Mouse (Mus musculus) gastrocnemius, postnatal 10 days (tissue): ENCODE results near the gene Olfr446. TPM values are rescaled to one million over a fixed set of nuclear protein-coding genes. Genes with fewer than 3 reads are reported as not detected.

Experiments used
- DNase-seq: peaks from one replicate; pipeline ENCODE4 v3.0.0; 2021; ENCODE audit warnings: mixed read lengths
- long read RNA-seq, 2 experiments: library from polyadenylated mRNA; stranded (forward); transcript quantifications; one replicate each; pipeline ENCODE4 v2.0.0; 2021
- total RNA-seq, 2 experiments: library from RNA; stranded (reverse); gene quantifications; 2 replicates each; pipeline ENCODE4 v1.2.3; 2021

The Olfr446 gene
- not detected for total RNA-seq
- long read RNA-seq, experiment 1 = 0 reads
- long read RNA-seq, experiment 2 = 0 reads

DNA sequence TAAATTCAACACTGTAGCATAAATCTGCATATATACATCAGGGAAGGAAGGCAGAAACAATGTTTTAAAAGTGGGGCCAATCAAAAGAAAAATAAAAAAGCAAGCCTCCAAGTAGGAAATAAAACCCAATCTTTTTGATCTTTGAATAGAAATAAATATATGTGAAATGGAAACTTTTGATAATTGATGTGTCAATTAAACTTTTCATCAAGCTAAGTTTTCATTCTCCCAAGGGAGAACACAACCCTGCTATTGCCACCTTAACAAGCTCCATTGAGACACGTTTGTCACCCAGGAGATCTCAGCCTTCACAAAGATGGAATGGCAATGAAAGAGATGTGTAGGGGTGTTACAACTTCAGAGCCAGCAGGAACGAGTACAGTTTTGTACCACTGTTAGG, at the start of gene Olfr446:
Gene Olfr446 (plus strand): TSS at position 301 of the 400 bp plus-strand sequence.
- no peak for DNase-seq

DNA sequence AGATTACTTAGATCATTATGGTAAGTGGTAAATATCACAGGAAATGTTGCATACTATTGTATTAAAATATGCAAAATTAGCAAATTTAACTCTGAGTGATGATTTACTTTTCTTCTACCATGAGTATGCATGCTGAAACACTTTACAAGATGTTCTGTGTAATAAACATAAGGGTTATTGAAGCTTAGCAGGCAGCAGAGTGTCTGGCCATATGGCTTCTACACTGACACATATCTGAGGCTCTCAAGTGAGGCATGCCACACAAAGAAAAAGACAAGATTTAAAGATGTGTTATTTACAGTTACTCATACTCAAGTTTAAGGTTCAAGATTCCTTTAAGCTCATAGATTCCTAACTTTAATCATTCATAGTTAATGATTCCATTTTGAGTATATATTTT, 44.9 kb upstream of the Olfr446 start:
- DNase-seq = no peak

DNA sequence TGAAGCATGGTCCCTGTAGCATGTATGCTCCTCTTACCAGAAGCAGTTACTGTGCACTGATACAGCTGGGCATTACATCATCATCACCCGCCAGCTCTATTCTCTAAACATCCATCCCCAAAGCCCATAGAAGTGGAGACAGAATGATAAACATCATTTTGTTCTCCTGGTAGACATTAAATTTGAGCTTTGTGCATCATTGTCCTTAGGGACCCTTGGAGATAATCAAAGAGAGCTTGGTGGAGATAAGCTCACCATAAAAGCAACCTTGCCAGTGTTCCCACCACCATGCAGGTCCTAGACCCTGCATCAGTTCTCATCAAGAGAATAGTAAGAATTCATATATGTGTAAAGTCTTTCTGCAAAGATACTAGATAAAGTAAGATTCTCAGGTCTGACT, 31.0 kb upstream of the Olfr446 start, which contains the start of gene Olfr448:
Gene Olfr448 (plus strand): TSS at position 301 of the 400 bp plus-strand sequence.
- no peak for DNase-seq

DNA sequence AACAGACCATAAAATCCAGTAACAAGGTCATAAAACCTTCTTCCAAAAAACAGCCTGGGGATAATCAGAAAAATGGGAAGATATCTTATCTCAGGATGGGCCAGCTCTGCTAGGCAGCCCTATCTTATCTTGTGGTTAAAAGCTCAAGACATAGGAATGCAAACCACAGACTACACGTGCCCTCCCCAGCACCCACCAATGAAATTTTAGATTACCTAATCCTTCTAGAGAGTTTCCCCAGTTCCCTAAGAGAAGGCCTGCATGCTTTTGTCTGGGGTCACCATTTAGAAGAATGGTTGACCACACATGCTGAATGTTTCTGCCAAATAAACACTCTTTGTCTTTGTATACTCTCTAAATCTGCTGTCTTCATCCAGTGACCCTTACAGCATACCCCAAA, 20.8 kb upstream of the Olfr446 start:
- DNase-seq = no peak

DNA sequence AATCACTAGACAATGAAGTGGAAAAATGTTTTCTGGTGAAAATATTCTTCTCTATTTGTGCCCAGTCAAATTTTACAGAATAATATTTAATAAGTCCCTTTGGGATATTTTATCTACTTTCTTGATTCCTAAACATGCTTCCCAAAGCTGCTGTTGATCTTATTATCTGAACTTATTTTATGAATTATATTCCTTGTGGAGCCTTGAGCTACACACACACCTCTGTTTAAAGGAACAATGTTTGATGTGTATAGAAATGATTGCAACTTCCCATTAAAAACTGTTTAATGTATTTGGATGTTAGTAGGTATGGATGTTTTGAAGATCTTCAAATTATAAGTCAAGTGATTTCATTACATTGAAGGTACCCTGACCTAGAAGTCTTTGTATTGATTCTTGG, 12.6 kb upstream of the Olfr446 start, which contains the start of gene Olfr447:
Gene Olfr447 (plus strand): TSS at position 301 of the 400 bp plus-strand sequence.
- DNase-seq = no peak

DNA sequence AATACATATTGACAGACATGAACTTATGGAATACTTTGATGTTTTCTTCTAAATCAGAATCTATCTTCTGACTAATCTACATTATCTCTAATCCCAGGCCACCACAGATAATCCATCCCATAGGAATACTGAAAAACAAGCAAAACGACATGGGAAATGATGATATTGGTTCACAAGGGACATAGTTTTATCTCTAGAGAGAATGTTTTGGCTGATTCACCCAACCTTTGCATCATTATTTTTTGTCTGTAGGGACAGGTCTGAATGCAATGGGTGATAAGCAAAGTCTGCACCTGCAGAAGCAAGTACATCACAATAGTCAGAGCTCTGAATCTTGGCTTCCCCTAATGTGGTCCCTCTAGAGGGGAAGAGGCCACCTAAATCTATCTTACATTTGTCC, 27.6 kb downstream of the Olfr446 start, which contains the start of gene Olfr444:
Gene Olfr444 (plus strand): TSS at position 301 of the 400 bp plus-strand sequence.
- no peak for DNase-seq

GRCm38 (mm10) chr6:42980377-42980776, 59.2 kb downstream of the Olfr446 start:
- DNase-seq = no peak

Other genes with a start within 250 kb of the Olfr446 start
- gene Tcaf1, start 211.3 kb upstream of the Olfr446 start, total RNA-seq = 10 to 100 TPM; 24.7 to 26.3 TPM
- gene Olfr453, start 182.0 kb upstream of the Olfr446 start, total RNA-seq = not detected
- gene Olfr38, start 165.0 kb upstream of the Olfr446 start, total RNA-seq = not detected
- not detected for gene Olfr452, start 136.3 kb upstream of the Olfr446 start, total RNA-seq
- gene Olfr450, start 109.4 kb upstream of the Olfr446 start, total RNA-seq = not detected
- gene Olfr449, start 87.0 kb upstream of the Olfr446 start, total RNA-seq = not detected
- not detected for gene Olfr448, start 30.9 kb upstream of the Olfr446 start, total RNA-seq
- not detected for gene Olfr447, start 12.5 kb upstream of the Olfr446 start, total RNA-seq
- gene Olfr444, start 27.7 kb downstream of the Olfr446 start, total RNA-seq = not detected
- not detected for gene Olfr441, start 185.0 kb downstream of the Olfr446 start, total RNA-seq
- not detected for gene Olfr237-ps1, start 225.2 kb downstream of the Olfr446 start, total RNA-seq
- not detected for gene Olfr437, start 241.9 kb downstream of the Olfr446 start, total RNA-seq